Mouse (Mus musculus): Measurements from ENCODE around the gene Tbl1x. TPM values are rescaled to one million over a fixed set of nuclear protein-coding genes. Genes with fewer than 3 reads are reported as not detected.

Gene Tbl1x
- polyA plus RNA-seq, 1 experiment from 2014 or later = 46.9 TPM

DNA sequence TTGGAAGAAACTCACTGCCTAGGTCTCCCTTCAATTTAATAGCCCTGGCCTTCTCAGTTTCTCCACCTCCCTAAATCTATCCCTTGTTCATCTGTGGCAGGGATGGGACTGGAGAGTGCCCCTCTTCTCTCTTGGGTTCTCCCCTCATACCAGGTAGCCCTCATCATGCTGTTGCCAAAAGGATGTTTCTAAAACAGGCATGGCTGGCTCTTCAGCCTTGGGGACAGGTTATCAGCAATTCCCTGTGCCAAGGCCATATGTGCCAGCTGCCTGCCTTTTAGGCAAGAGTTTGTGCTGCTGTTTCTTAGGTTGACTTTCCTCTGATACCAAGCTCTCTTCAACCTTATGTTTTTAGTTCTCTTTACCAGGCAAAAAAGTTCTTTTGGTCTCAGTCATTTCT, 39.6 kb downstream of the Tbl1x start:
- Histone ChIP-seq H3K27me3 (ENCODE audit: insufficient read depth, low read length) (no peaks in the 10 kb centered on the region), H3K36me3 (ENCODE audit: insufficient read depth, low read length) (no peaks in the 10 kb centered on the region), H3K9ac (ENCODE audit: low read depth, low read length) (no peak overlapping the region), H3K4me2 (ENCODE audit: low read length) (no peak overlapping the region), H3K9me3 (replicated peaks; ENCODE audit: low read length) (no peaks in the 10 kb centered on the region), H3K27ac (no peak overlapping the region), H3K4me3 (replicated peaks; ENCODE audit: low read depth, low read length) (no peak overlapping the region), H3K4me1 (replicated peaks; ENCODE audit: insufficient read depth, low read length) (no peaks in the 10 kb centered on the region)
- TF ChIP-seq CTCF (IDR thresholded peaks at IDR 0.05; ENCODE audit: low read depth) = no peak
- DNase-seq (ENCODE audit: low spot score) (no peak), ATAC-seq (replicated peaks; ENCODE audit: low FRiP score, low read depth) (no peak)

DNA sequence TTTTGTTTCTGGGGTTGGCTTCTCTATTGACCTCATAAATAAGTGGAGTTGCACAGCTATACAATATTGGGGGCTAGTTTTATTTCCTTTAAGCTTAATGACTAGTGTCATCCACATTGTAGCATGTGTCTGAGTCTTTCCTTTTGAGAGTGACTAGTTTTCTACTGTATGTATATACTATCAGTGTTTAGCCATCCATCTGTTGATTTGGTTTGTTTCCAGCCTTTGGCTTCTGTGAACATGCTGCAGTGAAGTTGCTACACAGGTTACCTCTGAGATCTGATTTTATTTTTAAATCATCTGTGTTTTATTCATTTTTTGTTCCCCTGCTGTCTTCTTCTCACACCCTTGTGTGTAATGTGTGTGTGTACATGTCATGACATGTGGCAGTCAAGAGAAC, 40.5 kb downstream of the Tbl1x start:
- H3K9me3 ChIP-seq (replicated peaks; ENCODE audit: low read length) = no peaks in the 10 kb centered on the region
- ATAC-seq (replicated peaks; ENCODE audit: low FRiP score, low read depth) (no peak), DNase-seq (ENCODE audit: low spot score) (no peak)
- TF ChIP-seq CTCF (IDR thresholded peaks at IDR 0.05; ENCODE audit: low read depth) = no peak
- H3K36me3 ChIP-seq (ENCODE audit: insufficient read depth, low read length) = no peaks in the 10 kb centered on the region
- no peak overlapping the region for H3K4me2 ChIP-seq (ENCODE audit: low read length)
- H3K4me1 ChIP-seq (replicated peaks; ENCODE audit: insufficient read depth, low read length) = no peaks in the 10 kb centered on the region
- H3K27ac ChIP-seq = no peak overlapping the region
- no peak overlapping the region for H3K9ac ChIP-seq (ENCODE audit: low read depth, low read length)
- no peaks in the 10 kb centered on the region for H3K27me3 ChIP-seq (ENCODE audit: insufficient read depth, low read length)
- no peak overlapping the region for H3K4me3 ChIP-seq (replicated peaks; ENCODE audit: low read depth, low read length)

DNA sequence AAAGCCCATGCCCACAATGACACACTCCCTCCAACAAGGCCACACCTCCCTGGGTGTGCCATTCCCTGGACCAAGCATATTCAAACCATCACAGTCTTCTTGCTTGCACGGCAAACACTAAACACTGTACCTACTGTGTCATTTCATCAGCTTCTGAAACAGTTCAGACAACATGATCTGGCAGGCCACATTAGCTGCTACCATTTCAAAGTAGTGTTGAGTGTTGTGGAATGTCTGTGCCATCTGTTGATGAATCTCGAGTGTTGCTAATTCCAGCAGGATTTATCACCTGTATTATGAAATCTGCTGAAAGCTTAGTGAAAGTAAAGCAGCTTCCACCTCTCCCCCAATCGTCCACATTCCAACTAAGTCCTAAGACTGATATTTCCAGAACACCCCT, 41.3 kb downstream of the Tbl1x start:
- Histone ChIP-seq H3K4me1 (replicated peaks; ENCODE audit: insufficient read depth, low read length) (no peaks in the 10 kb centered on the region), H3K36me3 (ENCODE audit: insufficient read depth, low read length) (no peaks in the 10 kb centered on the region), H3K4me2 (ENCODE audit: low read length) (no peak overlapping the region), H3K27ac (no peak overlapping the region), H3K9me3 (replicated peaks; ENCODE audit: low read length) (no peaks in the 10 kb centered on the region), H3K4me3 (replicated peaks; ENCODE audit: low read depth, low read length) (no peak overlapping the region), H3K27me3 (ENCODE audit: insufficient read depth, low read length) (no peaks in the 10 kb centered on the region), H3K9ac (ENCODE audit: low read depth, low read length) (no peak overlapping the region)
- DNase-seq (ENCODE audit: low spot score) (no peak), ATAC-seq (replicated peaks; ENCODE audit: low FRiP score, low read depth) (no peak)
- WGBS = 72% methylated on average over 3 of the region's 3 CpGs
- no peak for TF ChIP-seq CTCF (IDR thresholded peaks at IDR 0.05; ENCODE audit: low read depth)

DNA sequence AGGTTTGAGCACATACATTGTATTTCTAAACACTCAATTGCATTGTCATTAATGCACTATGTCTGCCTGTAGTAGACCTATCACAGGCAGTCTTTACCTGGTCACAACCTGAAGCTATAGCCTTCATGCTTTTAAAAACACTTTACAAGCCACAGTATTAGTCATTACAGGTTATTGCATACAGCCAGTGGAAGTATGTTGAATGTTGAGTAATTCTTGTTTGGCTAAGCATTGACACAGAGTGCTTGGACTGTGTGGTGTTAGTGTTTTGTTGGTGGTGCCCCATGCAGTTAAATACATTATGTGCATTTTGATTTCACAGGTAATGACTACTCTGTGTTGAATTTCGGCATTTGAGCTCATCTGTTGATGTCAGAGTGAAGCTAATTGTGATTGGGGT, 45.2 kb downstream of the Tbl1x start:
- no peak overlapping the region for H3K4me3 ChIP-seq (replicated peaks; ENCODE audit: low read depth, low read length)
- TF ChIP-seq CTCF (IDR thresholded peaks at IDR 0.05; ENCODE audit: low read depth) = no peak
- H3K9ac ChIP-seq (ENCODE audit: low read depth, low read length) = no peak overlapping the region
- H3K4me2 ChIP-seq (ENCODE audit: low read length) = no peak overlapping the region
- H3K4me1 ChIP-seq (replicated peaks; ENCODE audit: insufficient read depth, low read length) = no peaks in the 10 kb centered on the region
- H3K27me3 ChIP-seq (ENCODE audit: insufficient read depth, low read length) = no peaks in the 10 kb centered on the region
- no peak for ATAC-seq (replicated peaks; ENCODE audit: low FRiP score, low read depth)
- H3K27ac ChIP-seq = no peak overlapping the region
- H3K9me3 ChIP-seq (replicated peaks; ENCODE audit: low read length) = no peaks in the 10 kb centered on the region
- no peak for DNase-seq (ENCODE audit: low spot score)
- 69% methylated on average over 1 of the region's 1 CpGs for WGBS
- no peaks in the 10 kb centered on the region for H3K36me3 ChIP-seq (ENCODE audit: insufficient read depth, low read length)

DNA sequence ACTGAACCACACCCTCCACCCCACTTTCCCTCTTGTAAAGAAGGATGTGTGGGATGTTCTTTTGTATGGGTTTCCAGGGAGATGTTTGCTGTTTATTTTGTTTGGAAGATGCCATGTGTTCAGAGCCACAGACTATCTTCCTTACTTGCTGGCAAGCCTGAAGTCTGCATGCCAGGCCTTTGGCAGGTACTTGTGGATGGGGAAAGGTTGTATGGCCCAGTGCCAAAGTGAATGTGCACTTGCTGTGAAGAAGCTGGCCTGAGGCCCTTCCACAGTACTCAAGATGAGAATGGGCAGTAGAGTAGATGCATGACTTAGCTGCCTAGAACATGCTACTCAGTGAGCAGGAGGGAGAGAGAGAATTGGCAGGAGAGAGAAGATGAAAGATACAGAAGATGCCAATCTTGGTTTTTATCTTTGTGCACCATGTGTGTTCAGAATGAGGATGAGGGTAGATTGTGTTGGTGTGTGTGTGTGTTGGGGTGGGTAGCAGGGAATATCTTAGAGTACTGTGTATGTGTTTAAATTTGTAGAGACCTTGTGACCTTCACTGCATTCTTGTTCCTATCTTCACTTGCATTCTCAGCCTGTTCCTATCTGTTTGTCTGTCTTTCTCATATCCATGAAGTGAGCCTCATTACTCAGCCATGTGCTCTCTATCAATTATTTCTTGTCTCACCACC, 48.5 kb downstream of the Tbl1x start:
- H3K9me3 ChIP-seq (replicated peaks; ENCODE audit: low read length) = no peaks in the 10 kb centered on the region
- H3K36me3 ChIP-seq (ENCODE audit: insufficient read depth, low read length) = no peaks in the 10 kb centered on the region
- no peak overlapping the region for H3K4me3 ChIP-seq (replicated peaks; ENCODE audit: low read depth, low read length)
- H3K4me1 ChIP-seq (replicated peaks; ENCODE audit: insufficient read depth, low read length) = no peaks in the 10 kb centered on the region
- no peak overlapping the region for H3K4me2 ChIP-seq (ENCODE audit: low read length)
- H3K27ac ChIP-seq = no peak overlapping the region
- TF ChIP-seq CTCF (IDR thresholded peaks at IDR 0.05; ENCODE audit: low read depth) = no peak
- no peak for ATAC-seq (replicated peaks; ENCODE audit: low FRiP score, low read depth)
- no peak overlapping the region for H3K9ac ChIP-seq (ENCODE audit: low read depth, low read length)
- no peaks in the 10 kb centered on the region for H3K27me3 ChIP-seq (ENCODE audit: insufficient read depth, low read length)
- DNase-seq (ENCODE audit: low spot score) = no peak

DNA sequence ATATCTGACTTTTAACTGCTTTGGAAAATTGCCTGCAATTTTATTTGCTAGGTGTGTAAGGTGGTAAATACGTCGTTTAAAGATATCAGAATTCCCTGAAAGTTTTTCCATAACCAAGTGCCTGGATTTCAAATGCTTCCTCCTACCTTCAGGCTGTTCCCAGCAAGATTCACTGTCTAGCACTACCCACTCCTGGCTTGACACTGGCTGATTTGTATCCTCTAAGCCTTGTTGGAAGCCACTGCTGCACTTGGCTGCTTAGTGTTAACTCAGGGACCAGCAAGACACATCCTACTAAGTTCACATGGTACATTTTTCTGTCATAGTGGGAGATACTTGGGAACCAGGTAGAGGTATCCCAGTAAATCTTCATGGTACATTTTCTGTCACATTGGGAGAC, 52.8 kb downstream of the Tbl1x start:
- Histone ChIP-seq H3K4me1 (replicated peaks; ENCODE audit: insufficient read depth, low read length) (no peaks in the 10 kb centered on the region), H3K36me3 (ENCODE audit: insufficient read depth, low read length) (no peaks in the 10 kb centered on the region), H3K27ac (no peak overlapping the region), H3K27me3 (ENCODE audit: insufficient read depth, low read length) (no peaks in the 10 kb centered on the region), H3K4me2 (ENCODE audit: low read length) (no peak overlapping the region), H3K9ac (ENCODE audit: low read depth, low read length) (no peak overlapping the region), H3K4me3 (replicated peaks; ENCODE audit: low read depth, low read length) (no peak overlapping the region), H3K9me3 (replicated peaks; ENCODE audit: low read length) (no peaks in the 10 kb centered on the region)
- 64% methylated on average over 2 of the region's 2 CpGs for WGBS
- DNase-seq (ENCODE audit: low spot score) (no peak), ATAC-seq (replicated peaks; ENCODE audit: low FRiP score, low read depth) (no peak)
- TF ChIP-seq CTCF (IDR thresholded peaks at IDR 0.05; ENCODE audit: low read depth) = no peak

DNA sequence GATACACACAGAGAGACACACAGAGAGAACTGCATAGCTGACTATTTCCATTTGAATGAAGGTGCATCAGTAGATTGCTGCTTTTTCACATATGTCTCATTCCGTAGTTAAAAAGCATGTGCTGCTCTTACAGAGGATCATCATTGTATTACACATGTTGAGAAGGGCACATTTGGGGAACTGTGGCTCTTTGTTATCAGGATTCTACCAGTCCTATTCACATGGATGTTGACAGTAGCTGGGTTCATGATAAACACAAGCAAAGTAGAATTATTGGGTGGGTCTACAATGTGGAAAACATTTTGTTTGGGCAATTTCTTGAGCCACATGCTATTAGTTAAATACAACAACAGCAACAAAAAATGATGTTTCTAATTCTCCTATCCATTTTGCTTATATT, 55.9 kb downstream of the Tbl1x start:
- no peak for ATAC-seq (replicated peaks; ENCODE audit: low FRiP score, low read depth)

More for the DNA sequence above, 55.9 kb downstream of the Tbl1x start:
- Histone ChIP-seq H3K4me1 (replicated peaks; ENCODE audit: insufficient read depth, low read length) (no peaks in the 10 kb centered on the region), H3K4me3 (replicated peaks; ENCODE audit: low read depth, low read length) (no peak overlapping the region), H3K36me3 (ENCODE audit: insufficient read depth, low read length) (no peaks in the 10 kb centered on the region), H3K9ac (ENCODE audit: low read depth, low read length) (no peak overlapping the region), H3K27me3 (ENCODE audit: insufficient read depth, low read length) (no peaks in the 10 kb centered on the region), H3K9me3 (replicated peaks; ENCODE audit: low read length) (no peaks in the 10 kb centered on the region), H3K27ac (no peak overlapping the region), H3K4me2 (ENCODE audit: low read length) (no peak overlapping the region)
- TF ChIP-seq CTCF (IDR thresholded peaks at IDR 0.05; ENCODE audit: low read depth) = no peak
- DNase-seq (ENCODE audit: low spot score) = no peak
- 93% methylated on average over 1 of the region's 1 CpGs for WGBS

Measured in kidney, postnatal 0 days (tissue).